Mouse (Mus musculus) bone marrow macrophage, adult 2 months (primary cell): ENCODE measurements around the gene Ralgps1. TPM values are rescaled to one million over a fixed set of nuclear protein-coding genes. Genes with fewer than 3 reads are reported as not detected.

Source experiments
- H3K27ac ChIP-seq: 2 replicates; pipeline ENCODE4 v1.5.1; 2012; ENCODE audit warnings: low read depth, low read length; ENCODE audit not compliant: insufficient read depth
- H3K4me1 ChIP-seq: 2 replicates; pipeline ENCODE4 v1.6.1; 2012; ENCODE audit warnings: low read length; ENCODE audit not compliant: control insufficient read depth, insufficient read depth
- H3K4me3 ChIP-seq: 2 replicates; pipeline ENCODE4 v1.5.1; 2012; ENCODE audit warnings: mild to moderate bottlenecking, low read length, moderate library complexity; ENCODE audit not compliant: insufficient read depth
- CTCF ChIP-seq: IDR thresholded peaks from 2 replicates; pipeline ENCODE4 v1.5.1; 2012; ENCODE audit warnings: low read depth, mild to moderate bottlenecking, low read length, moderate library complexity
- POLR2A ChIP-seq: IDR thresholded peaks from 2 replicates; pipeline ENCODE4 v1.6.1; 2012; ENCODE audit warnings: mild to moderate bottlenecking, low read depth, low read length, borderline replicate concordance
- polyA plus RNA-seq: library from polyadenylated mRNA; stranded (reverse); fragments of >200 nt; gene quantifications from 2 replicates; pipeline ENCODE4 v1.2.4, GENCODE M21; 2012; ENCODE audit not compliant: missing spikeins, insufficient read depth, insufficient read length

The Ralgps1 gene
- polyA plus RNA-seq, 1 experiment, result 7.6 TPM

DNA sequence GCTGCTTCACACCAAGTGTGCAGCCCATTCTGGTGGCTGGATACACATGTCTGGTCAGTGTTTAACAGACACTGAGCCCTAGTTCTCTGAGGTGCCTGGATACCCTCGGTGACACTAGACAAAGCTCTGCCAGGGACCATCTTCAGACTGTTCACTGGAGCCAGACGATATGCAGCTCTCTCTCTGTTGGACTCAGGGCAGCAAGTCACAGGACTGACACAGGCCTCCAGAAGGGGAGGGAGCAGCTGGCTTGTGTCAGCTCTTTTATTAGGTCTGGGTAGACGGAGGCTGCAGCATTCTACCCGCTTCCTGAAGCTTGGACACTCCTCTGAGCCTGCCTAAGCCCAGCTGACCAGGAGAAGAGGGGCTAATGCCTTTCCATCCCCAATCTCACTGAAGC, 164.2 kb downstream of the Ralgps1 start:
- TF ChIP-seq POLR2A (no peak), CTCF (no peak)
- Histone ChIP-seq H3K27ac (peak overlapping the region; percentile 80), H3K4me1 (peaks cover 60% of the 10 kb centered on the region)

DNA sequence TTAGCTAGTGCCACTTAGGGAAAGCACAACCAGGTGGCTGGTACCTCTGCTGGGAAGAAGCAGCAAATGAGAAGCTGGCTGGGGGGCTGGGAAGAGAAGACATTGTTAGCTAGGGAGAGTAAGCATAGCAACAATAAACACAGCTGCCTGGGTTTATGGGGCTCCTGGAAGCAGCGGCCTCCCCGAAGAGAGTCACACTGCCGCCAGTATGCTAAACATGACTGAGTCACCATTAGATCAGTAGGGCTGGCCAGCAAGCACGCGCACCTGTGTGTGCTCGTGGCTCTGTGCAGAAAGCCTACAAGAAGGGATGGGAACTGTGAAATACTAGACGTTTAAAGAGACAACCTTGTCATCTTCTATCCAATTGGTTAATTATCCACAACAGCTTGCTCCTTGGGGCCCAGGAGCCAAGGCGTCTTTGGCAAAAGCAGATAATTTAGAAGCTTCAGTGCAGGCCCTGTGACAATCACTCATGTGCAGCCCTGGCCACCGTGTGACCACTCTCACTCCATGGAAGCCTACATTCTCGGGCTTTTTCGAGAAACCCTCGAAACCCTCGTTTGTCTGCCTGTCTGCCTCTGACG, 165.3 kb downstream of the Ralgps1 start:
- peaks cover 60% of the 10 kb centered on the region for H3K4me1 ChIP-seq
- peak overlapping the region; percentile 80 for H3K27ac ChIP-seq
- H3K4me3 ChIP-seq, result no peak overlapping the region
- TF ChIP-seq POLR2A, result no peak
- TF ChIP-seq CTCF, result no peak

More for the DNA sequence above, 164.2 kb downstream of the Ralgps1 start:
- H3K4me3 ChIP-seq, result no peak overlapping the region

DNA sequence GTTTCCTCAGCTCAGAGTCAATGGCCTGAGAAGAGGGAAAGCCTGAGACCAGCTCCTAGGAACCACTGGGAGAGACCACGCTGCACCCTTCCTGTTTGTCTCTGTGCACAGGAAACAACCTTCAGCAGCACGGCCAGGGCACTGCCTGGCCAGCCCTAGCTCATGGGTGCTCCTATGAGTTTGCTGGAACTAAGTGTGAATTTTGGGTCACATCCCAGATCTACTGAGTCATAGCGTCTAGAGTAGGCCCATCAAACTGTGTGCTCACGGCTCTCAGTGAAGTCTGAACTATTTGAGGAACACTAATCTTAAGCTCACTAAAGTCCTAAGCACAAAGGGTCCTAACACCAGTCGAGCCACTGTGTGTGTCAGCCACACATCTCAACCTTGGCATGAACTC, 166.3 kb downstream of the Ralgps1 start:
- peaks cover 60% of the 10 kb centered on the region for H3K4me1 ChIP-seq
- peak overlapping the region; percentile 58 for H3K27ac ChIP-seq
- H3K4me3 ChIP-seq, result no peak overlapping the region
- no peak for TF ChIP-seq POLR2A
- no peak for TF ChIP-seq CTCF

DNA sequence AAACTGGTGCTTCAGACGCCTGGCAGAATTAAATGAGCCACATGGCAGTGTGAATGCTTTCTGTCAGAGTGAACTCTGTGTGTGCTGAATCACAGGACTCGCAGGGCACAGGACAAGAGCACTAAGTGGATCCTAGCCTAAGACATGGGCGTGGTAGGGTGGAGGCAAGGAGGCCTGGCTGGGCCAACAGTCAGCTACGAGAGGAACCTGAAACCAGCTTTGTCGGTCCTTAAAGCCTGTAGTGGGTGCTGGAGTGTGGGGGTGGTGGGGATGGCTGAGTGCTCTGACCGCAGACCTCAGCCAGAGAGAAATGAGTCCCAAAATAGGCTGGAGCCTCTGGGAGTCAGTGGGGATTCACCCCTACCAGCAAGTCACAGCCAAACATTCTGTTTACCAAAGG, 168.0 kb downstream of the Ralgps1 start:
- no peak for TF ChIP-seq CTCF
- no peak for TF ChIP-seq POLR2A
- Histone ChIP-seq H3K4me1 (peaks cover 55% of the 10 kb centered on the region), H3K4me3 (no peak overlapping the region), H3K27ac (peak overlapping the region; percentile 58)

DNA sequence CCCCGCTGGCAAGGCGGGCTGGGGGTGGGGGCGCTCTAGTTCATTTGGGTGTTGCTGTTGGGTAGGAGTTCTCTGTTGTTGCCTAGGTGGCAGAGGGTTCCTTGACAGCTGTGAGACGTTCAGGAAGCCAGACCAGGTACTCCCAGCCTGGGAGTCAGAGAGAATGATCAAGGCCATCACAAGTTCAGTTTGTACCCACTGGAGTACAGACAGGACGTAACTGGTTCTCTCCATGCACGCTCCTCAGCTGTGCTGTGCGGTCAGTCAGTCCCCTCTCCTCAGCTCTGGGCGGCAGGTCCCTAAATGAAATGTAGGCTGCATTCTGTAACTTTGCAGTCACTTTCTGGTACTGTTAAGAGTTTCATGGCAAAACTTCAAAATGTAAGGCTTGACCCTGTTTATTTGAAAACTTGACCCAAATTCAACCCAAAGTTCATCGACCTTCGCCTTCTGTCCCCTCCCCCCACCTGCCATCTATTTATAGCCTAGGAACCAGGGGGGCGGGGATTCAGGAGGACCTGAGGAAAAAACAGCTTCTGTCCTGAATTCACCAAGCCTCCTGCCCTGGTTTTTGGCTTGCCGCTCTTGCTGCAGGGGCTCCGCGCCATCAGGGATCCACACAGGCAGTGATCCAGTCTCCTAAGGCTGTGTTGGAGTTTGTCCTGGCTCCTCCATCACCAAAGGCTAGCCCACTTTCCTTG, 170.8 kb downstream of the Ralgps1 start:
- Histone ChIP-seq H3K4me3 (no peak overlapping the region), H3K27ac (no peak overlapping the region), H3K4me1 (peaks cover 29% of the 10 kb centered on the region)
- TF ChIP-seq POLR2A (no peak), CTCF (no peak)

DNA sequence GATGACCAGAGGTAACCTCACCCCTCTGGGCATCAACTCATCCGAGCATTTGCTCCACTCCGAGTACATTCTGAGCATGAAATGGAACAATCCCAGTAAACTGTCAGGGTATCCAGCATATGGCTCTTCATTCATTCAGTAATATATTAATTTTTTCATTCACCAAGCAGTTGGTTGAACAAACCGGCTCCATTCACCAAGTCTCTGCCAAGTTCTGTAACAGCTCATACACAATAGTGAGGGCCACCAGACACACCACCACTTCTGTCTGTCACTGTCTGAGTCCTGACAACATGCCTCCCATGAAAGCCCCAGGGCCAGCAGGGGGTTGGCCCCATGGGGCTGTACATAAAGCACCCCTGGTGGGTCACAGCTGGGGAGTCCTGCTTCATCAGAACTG, 181.3 kb downstream of the Ralgps1 start:
- TF ChIP-seq CTCF, result no peak
- TF ChIP-seq POLR2A, result no peak
- Histone ChIP-seq H3K4me1 (no peaks in the 10 kb centered on the region), H3K4me3 (no peak overlapping the region), H3K27ac (no peak overlapping the region)

DNA sequence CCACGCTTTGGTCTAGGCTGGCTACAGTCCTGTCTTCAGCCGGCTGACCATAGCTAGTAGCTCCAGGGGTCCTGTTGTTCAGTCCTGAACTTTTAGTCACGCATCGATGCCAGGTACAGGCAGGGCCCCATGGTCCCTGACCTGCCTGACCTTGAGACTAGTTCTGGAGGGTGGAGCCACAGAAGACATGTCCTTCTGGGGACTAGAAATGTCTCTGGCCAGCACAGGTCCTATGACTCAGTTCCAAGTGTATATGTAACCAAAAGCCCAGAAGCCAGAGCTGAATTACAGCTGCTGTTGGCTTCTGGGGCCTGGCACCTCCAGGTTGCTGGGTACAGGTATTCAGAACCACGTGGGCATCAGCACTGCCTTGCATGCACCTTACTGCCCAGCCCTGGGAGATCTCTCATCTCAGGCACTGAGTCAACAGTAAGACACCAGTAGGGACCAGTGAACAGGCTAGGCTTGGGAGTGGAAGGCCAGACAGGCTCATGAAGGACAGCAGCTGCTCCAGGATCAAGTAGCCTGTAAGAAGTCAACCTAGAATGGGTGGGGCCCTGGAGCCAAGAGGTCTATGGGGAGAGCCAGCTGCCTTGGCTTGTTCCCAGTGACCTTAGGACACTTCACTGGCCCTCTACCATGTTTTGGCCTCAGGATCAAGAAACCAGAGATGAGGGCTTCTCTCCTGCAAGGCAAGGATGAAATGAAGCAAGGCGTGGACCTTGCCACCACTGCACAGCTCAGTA, 182.2 kb downstream of the Ralgps1 start:
- TF ChIP-seq POLR2A (no peak), CTCF (no peak)

DNA sequence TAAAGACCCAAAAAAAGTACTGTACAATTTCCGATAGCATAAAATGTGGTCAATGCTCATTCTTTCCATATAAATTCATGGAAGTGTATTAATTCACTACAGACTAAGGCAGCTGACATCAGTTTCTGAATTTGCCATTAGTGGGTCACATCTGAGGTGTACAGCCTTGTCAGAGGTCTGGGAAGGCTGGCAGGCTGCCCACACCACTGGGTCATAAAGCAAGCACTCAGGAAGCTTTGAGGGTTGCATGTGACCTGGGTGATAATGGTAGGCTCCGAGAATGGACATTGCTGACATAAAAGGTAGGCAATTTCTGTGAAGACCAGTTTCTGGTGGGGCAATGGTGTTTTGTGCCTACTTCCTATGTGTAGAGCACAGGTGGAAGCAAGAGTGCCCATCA, 183.4 kb downstream of the Ralgps1 start:
- Histone ChIP-seq H3K4me3 (no peak overlapping the region), H3K4me1 (no peaks in the 10 kb centered on the region), H3K27ac (no peak overlapping the region)
- TF ChIP-seq CTCF, result no peak
- no peak for TF ChIP-seq POLR2A

More for the DNA sequence above, 182.2 kb downstream of the Ralgps1 start:
- H3K4me3 ChIP-seq, result no peak overlapping the region
- no peaks in the 10 kb centered on the region for H3K4me1 ChIP-seq
- H3K27ac ChIP-seq, result no peak overlapping the region

DNA sequence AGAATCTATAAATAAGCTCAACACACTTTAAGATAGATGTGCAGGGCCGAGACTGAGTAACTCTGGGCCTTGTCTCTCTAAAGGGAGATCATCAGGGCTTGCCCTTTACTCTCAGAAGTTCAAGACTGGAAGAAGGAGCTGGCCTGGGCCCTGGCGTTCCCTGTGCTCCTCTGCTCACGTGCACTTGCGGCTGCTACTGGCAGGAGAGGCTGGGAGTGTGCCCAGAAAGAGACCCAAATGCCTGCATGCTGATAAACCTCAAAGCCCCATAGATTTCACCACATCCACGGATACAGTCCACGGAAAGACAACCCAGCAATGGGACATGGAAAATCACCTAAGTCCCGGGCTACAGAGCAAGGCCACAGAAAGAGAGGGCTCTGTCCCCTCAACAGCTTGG, 184.8 kb downstream of the Ralgps1 start:
- TF ChIP-seq CTCF, result no peak
- TF ChIP-seq POLR2A, result no peak
- no peaks in the 10 kb centered on the region for H3K4me1 ChIP-seq
- no peak overlapping the region for H3K4me3 ChIP-seq
- no peak overlapping the region for H3K27ac ChIP-seq

DNA sequence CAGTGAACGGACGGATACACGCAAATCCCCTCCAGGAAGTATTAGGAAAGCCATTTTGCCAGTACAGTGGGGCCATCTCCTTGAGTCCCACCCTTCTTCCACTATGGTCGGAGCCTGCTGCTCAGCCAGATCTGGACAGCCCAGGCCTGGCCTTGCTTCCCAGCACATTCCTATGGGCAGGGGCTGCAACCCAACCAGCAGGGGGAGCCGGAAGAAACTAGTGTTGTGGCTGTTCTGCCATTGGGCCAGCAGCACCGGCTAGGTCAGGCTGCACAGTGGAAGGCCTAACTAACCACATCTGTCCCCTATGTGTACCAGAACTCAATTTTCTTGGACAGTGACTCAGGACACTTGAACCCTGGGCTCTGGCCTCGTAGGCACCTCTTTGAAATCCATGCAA, 186.0 kb downstream of the Ralgps1 start:
- H3K27ac ChIP-seq, result no peak overlapping the region
- no peaks in the 10 kb centered on the region for H3K4me1 ChIP-seq
- TF ChIP-seq POLR2A, result no peak
- TF ChIP-seq CTCF, result peak; percentile 67
- no peak overlapping the region for H3K4me3 ChIP-seq
